ENCODE assay signal across 16 mouse cellular contexts in genomic region chr15:85347058-85347700, GRCm38 (mm10). TPM values are rescaled to one million over a fixed set of nuclear protein-coding genes. Genes with fewer than 3 reads are reported as not detected.
DNase-seq lines count a peak whose midpoint lies in the region; ATAC-seq and TF ChIP-seq lines count a peak whose summit lies in the region.
"Had no signal": no experiment of that assay in that cellular context is flagged by ENCODE, and none has a peak within 500 bp of the region (broad histone marks: within the 10 kb centered on the region; RNA-seq: fewer than 3 reads in every experiment).

No protein-coding gene starts in this region.

- no peaks in the 10 kb centered on the region for H3K36me3 ChIP-seq in intestine, embryonic 15.5 days

- no peaks in the 10 kb centered on the region for H3K27me3 ChIP-seq in intestine, embryonic 15.5 days (replicated peaks)
- H3K27me3 ChIP-seq: limb, embryonic 12.5 days had no signal

- no peaks in the 10 kb centered on the region for H3K9me3 ChIP-seq in intestine, embryonic 15.5 days
- H3K9me3 ChIP-seq: G1E; limb, embryonic 12.5 days had no signal

- H3K4me3 ChIP-seq in layer of hippocampus, adult 2 months: no peak overlapping the region
- H3K4me3 ChIP-seq in intestine, embryonic 15.5 days (replicated peaks): no peak overlapping the region
- H3K4me3 ChIP-seq: limb, embryonic 12.5 days had no signal

- peak overlapping the region; percentile 53; the same call in 1 of the 2 replicates for H3K27ac ChIP-seq in layer of hippocampus, adult 2 months
- H3K27ac ChIP-seq in intestine, embryonic 15.5 days: no peak overlapping the region
- H3K27ac ChIP-seq: limb, embryonic 12.5 days; liver, embryonic 14.5 days had no signal

- 78% methylated on average over 6 of the region's 6 CpGs for WGBS in intestine, embryonic 15.5 days

- no peak overlapping the region for H3K4me2 ChIP-seq in intestine, embryonic 15.5 days (replicated peaks)
- H3K4me2 ChIP-seq: limb, embryonic 12.5 days had no signal

- no peak for TF ChIP-seq CTCF in layer of hippocampus, adult 2 months (conservative IDR thresholded peaks at IDR 0.05)

- ATAC-seq in intestine, embryonic 15.5 days: no peak
- ATAC-seq: intestine, embryonic 16.5 days had no signal

- DNase-seq in layer of hippocampus, adult 2 months (ENCODE audit: low spot score in 2 of 2): no peak
- no peak for DNase-seq in layer of hippocampus, postnatal 14 days (ENCODE audit: low spot score in 2 of 2)
- peak; percentile 80 for DNase-seq in brain, adult 2 months (ENCODE audit: low read depth, low spot score)
- peak; percentile 54 for DNase-seq in lung, postnatal 10 days
- peak; percentile 77 for DNase-seq in yolk sac, embryonic 10.5 days (ENCODE audit: low spot score)
- no peak for DNase-seq in layer of hippocampus, adult 9-11 months
- DNase-seq: adrenal gland, postnatal 36 days; cerebellum, postnatal 25 days; gastrocnemius, postnatal 14 days; kidney, postnatal 25 days; right cerebral cortex, postnatal 25 days had no signal

- H3K4me1 ChIP-seq in intestine, embryonic 15.5 days (replicated peaks): no peaks in the 10 kb centered on the region
- H3K4me1 ChIP-seq: limb, embryonic 12.5 days had no signal

- no peak overlapping the region for H3K9ac ChIP-seq in intestine, embryonic 15.5 days
- H3K9ac ChIP-seq: limb, embryonic 12.5 days; liver, embryonic 14.5 days had no signal

RNA-seq across cellular contexts. Expression of gene Atxn10, which starts 11.1 kb away (rescaled TPM):
- total RNA-seq in layer of hippocampus, adult 2 months (2021): 100 to 1,000 TPM; 290 to 297 TPM
- total RNA-seq in layer of hippocampus, postnatal 14 days (2021): 100 to 1,000 TPM; 323 to 344 TPM
- 211 and 212 TPM in 2 replicates for polyA plus RNA-seq in intestine, embryonic 15.5 days (2015; fragmentation: Nextera tagmentation; extraction: Ambion mirVana)

Comparison
In these comparisons a context has a peak if more than half of its experiments do, and no peak if none do; other contexts are left out.
1. DNase-seq: peak in brain, adult 2 months (single experiment), lung, postnatal 10 days (single experiment) and yolk sac, embryonic 10.5 days (single experiment); none in layer of hippocampus, adult 2 months (0 of 2), layer of hippocampus, postnatal 14 days (0 of 2) and layer of hippocampus, adult 9-11 months (single experiment).